Mouse (Mus musculus) olfactory bulb, adult 2 months (tissue): ENCODE data around the gene Rpl29. TPM values are rescaled to one million over a fixed set of nuclear protein-coding genes. Genes with fewer than 3 reads are reported as not detected.
A peak's percentile ranks its signal among the peaks of the same experiment; 100 is the strongest.

Experiments
- H3K27ac ChIP-seq: fragments of 200-500 bp; 2 replicates; pipeline ENCODE4 v1.5.1; 2012; ENCODE audit warnings: low read depth, low read length; ENCODE audit not compliant: insufficient read depth
- H3K4me1 ChIP-seq: fragments of 200-500 bp; 2 replicates; pipeline ENCODE4 v1.6.1; 2012; ENCODE audit warnings: low read length; ENCODE audit not compliant: control insufficient read depth, insufficient read depth
- H3K4me3 ChIP-seq: fragments of 200-500 bp; 2 replicates; pipeline ENCODE4 v1.5.1; 2012; ENCODE audit warnings: mild to moderate bottlenecking, low read depth, low read length, moderate library complexity; ENCODE audit not compliant: insufficient read depth
- CTCF ChIP-seq: fragments of 200-500 bp; IDR thresholded peaks from 2 replicates; pipeline ENCODE4 v1.5.1; 2012; ENCODE audit warnings: low read depth, mild to moderate bottlenecking, low read length, moderate library complexity; ENCODE audit not compliant: insufficient read depth
- POLR2A ChIP-seq: fragments of 200-500 bp; IDR thresholded peaks from 2 replicates; pipeline ENCODE4 v1.6.1; 2012; ENCODE audit warnings: mild to moderate bottlenecking, low read depth, low read length, moderate library complexity; ENCODE audit not compliant: insufficient read depth
- WGBS: fragments of 180-500 bp; shearing (Covaris S2); methylation state at CpG from one replicate; pipeline ENCODE4 v1.1.7; 2018; 5-methylcytosine and 5-hydroxymethylcytosine counted together
- polyA plus RNA-seq: library from polyadenylated mRNA; stranded (reverse); fragments of >200 nt; gene quantifications from 2 replicates; pipeline ENCODE4 v1.2.4, GENCODE M21; 2012; ENCODE audit warnings: low replicate concordance; ENCODE audit not compliant: missing spikeins, insufficient read depth, insufficient read length

The Rpl29 gene
- polyA plus RNA-seq, 1 experiment = not detected

DNA sequence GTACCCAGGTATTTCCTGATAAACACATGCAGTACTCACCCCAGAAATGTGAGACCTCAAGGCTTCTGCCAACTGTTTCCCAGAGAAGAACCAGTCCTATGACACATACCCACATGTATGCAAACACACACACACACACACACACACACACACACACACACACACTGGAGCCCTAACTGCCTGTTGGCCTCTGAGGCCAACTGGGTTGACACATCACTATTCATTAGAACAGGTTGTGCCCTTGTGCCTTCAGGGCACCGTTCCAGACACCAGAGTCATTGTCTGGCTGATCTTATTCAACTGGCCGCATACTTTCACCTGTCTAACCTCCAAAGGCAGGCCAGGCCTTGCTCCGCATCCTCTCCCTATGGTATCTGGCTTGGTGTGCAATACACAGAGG lies 17.0 kb upstream of the Rpl29 start:
- Histone ChIP-seq H3K27ac (no peak overlapping the region), H3K4me1 (peaks cover 17% of the 10 kb centered on the region), H3K4me3 (no peak overlapping the region)
- TF ChIP-seq CTCF (no peak), POLR2A (no peak)
- 80% methylated on average over 3 of the region's 3 CpGs for WGBS

GRCm38 (mm10) chr9:106413606-106414005 lies 15.6 kb upstream of the Rpl29 start:
- Histone ChIP-seq H3K4me1 (peaks cover 29% of the 10 kb centered on the region), H3K4me3 (no peak overlapping the region), H3K27ac (no peak overlapping the region)
- no peak for TF ChIP-seq CTCF
- no peak for TF ChIP-seq POLR2A
- 96% methylated on average over 5 of the region's 5 CpGs for WGBS

GRCm38 (mm10) chr9:106416826-106417225 lies 12.4 kb upstream of the Rpl29 start:
- Histone ChIP-seq H3K27ac (peak overlapping the region; percentile 91), H3K4me3 (no peak overlapping the region)
- WGBS = 41% methylated on average over 6 of the region's 6 CpGs

GRCm38 (mm10) chr9:106417841-106418625 lies 11.2 kb upstream of the Rpl29 start:
- Histone ChIP-seq H3K27ac (peak overlapping the region; percentile 92), H3K4me1 (peaks cover 44% of the 10 kb centered on the region), H3K4me3 (peak overlapping the region; percentile 29)
- TF ChIP-seq CTCF = no peak
- peak; percentile 62 for TF ChIP-seq POLR2A
- WGBS = 9% methylated on average over 29 of the region's 29 CpGs

More at GRCm38 (mm10) chr9:106416826-106417225, 12.4 kb upstream of the Rpl29 start:
- TF ChIP-seq CTCF (no peak), POLR2A (no peak)
- H3K4me1 ChIP-seq = peaks cover 44% of the 10 kb centered on the region

- WGBS = 4% methylated on average over 2 of the region's 2 CpGs
- TF ChIP-seq CTCF (no peak), POLR2A (no peak)
- H3K27ac ChIP-seq = no peak overlapping the region
- peaks cover 44% of the 10 kb centered on the region for H3K4me1 ChIP-seq
- no peak overlapping the region for H3K4me3 ChIP-seq
Measured at GRCm38 (mm10) chr9:106420608-106421007, 8.6 kb upstream of the Rpl29 start.

DNA sequence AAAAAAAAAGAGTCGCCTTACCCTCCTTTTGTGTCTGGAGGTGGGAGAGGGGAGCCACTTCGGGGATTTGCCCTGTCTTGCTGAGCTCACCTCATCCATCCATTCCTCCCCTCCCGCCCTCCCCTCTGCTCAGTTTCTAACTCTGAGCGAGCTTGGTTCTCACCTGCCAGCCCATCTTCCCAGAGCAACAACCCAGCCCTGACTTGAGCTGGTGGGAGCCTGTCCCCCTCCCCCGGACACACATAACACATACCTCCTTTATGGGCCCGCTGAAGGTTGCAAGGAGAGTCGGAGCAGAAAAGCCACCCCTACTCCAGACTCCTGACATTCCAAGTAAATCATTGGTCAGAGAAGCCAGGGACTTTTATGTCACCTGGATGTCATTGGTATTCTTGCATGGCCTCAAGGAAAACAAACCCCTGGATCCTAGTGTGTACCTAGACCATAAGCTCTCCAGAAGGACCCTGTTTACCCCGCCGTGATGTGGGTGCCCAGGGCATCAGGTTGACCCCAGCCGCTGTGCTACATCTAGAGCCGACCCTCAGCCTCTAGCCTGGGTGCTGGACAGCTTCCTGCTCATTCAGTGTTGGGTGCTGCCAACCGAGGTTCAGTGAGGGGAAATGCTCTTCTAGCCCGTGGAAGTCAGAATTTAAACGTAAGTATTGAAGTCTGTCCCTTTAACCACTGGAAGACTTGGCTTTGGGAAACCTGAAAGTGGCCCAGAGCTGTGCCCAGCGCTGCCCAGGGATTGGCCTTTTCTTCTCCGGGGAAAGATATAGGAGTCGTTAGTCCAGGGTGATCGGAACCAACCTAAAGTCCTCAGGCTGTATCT lies 8.0 kb upstream of the Rpl29 start:
- WGBS = 20% methylated on average over 18 of the region's 18 CpGs
- peaks cover 44% of the 10 kb centered on the region for H3K4me1 ChIP-seq
- no peak overlapping the region for H3K4me3 ChIP-seq
- TF ChIP-seq POLR2A = no peak
- no peak for TF ChIP-seq CTCF
- H3K27ac ChIP-seq = no peak overlapping the region

DNA sequence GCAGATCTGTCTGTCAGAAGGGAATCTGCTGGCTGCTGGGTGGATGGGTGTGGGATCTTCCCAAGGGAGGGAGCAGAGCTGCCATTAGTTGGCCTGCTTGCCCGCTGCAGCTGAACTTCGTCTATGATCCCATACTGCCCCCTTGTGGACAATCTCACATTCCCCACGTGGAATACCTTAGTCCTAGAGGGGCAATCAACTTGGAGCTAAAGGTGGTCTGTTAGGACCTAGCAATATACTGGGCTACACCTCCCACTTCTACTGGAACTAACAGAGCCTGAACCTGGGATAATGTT lies 7.4 kb upstream of the Rpl29 start:
- 0% methylated on average over 3 of the region's 3 CpGs for WGBS
- Histone ChIP-seq H3K27ac (no peak overlapping the region), H3K4me3 (no peak overlapping the region), H3K4me1 (peaks cover 42% of the 10 kb centered on the region)
- TF ChIP-seq CTCF (peak; percentile 48; the same call in 1 of the 2 replicates), POLR2A (no peak)

- TF ChIP-seq CTCF (no peak), POLR2A (no peak)
- Histone ChIP-seq H3K27ac (peak overlapping the region; percentile 95), H3K4me1 (peaks cover 4% of the 10 kb centered on the region; the same call in 1 of the 2 replicates), H3K4me3 (peak overlapping the region; percentile 78)
- WGBS = 3% methylated on average over 11 of the region's 11 CpGs
Measured at GRCm38 (mm10) chr9:106428719-106429220, 484 bp upstream of the Rpl29 start.

GRCm38 (mm10) chr9:106430015-106430264 lies 686 bp downstream of the Rpl29 start:
- peak overlapping the region; percentile 94 for H3K4me3 ChIP-seq
- TF ChIP-seq CTCF (no peak), POLR2A (no peak)
- H3K27ac ChIP-seq = peak overlapping the region; percentile 83
- H3K4me1 ChIP-seq = peaks cover 7% of the 10 kb centered on the region; the same call in 1 of the 2 replicates
- WGBS = 2% methylated on average over 4 of the region's 4 CpGs
